Mouse (Mus musculus) thymus, adult 2 months (tissue): ENCODE results near the gene Uqcc2. TPM values are rescaled to one million over a fixed set of nuclear protein-coding genes. Genes with fewer than 3 reads are reported as not detected.
A peak's percentile ranks its signal among the peaks of the same experiment; 100 is the strongest.

Experiments used
- DNase-seq: peaks from one replicate; pipeline ENCODE4 v3.0.0; 2021
- H3K27ac ChIP-seq: fragments of 200-500 bp; 2 replicates; pipeline ENCODE4 v1.5.1; 2012; ENCODE audit warnings: low read length, control low read depth; ENCODE audit not compliant: control insufficient read depth, insufficient read depth
- H3K27me3 ChIP-seq: fragments of 200-500 bp; 2 replicates; pipeline ENCODE4 v1.6.1; 2012; ENCODE audit warnings: mild to moderate bottlenecking, low read length, moderate library complexity, mixed read lengths; ENCODE audit not compliant: control insufficient read depth, insufficient read depth
- H3K36me3 ChIP-seq: fragments of 200-500 bp; 2 replicates; pipeline ENCODE4 v1.6.1; 2012; ENCODE audit warnings: mild to moderate bottlenecking, low read length, moderate library complexity; ENCODE audit not compliant: control insufficient read depth, insufficient read depth
- H3K4me1 ChIP-seq: fragments of 200-500 bp; replicated peaks from 2 replicates; pipeline ENCODE4 v1.6.1; 2012; ENCODE audit warnings: low read length; ENCODE audit not compliant: control insufficient read depth, insufficient read depth
- H3K4me3 ChIP-seq: fragments of 200-500 bp; 2 replicates; pipeline ENCODE4 v1.5.1; 2012; ENCODE audit warnings: mild to moderate bottlenecking, low read length, control low read depth, moderate library complexity; ENCODE audit not compliant: control insufficient read depth, insufficient read depth
- CTCF ChIP-seq: fragments of 200-500 bp; IDR thresholded peaks from 2 replicates; pipeline ENCODE4 v1.5.1; 2012; ENCODE audit warnings: mild to moderate bottlenecking, control low read depth, low read length, moderate library complexity, borderline replicate concordance; ENCODE audit not compliant: control insufficient read depth, poor library complexity, insufficient read depth; ENCODE audit errors: extremely low read depth
- POLR2A ChIP-seq: fragments of 200-500 bp; IDR thresholded peaks from 2 replicates; pipeline ENCODE4 v1.6.1; 2012; ENCODE audit warnings: mild to moderate bottlenecking, low read length, control low read depth, moderate library complexity; ENCODE audit not compliant: control insufficient read depth, poor library complexity, insufficient read depth; ENCODE audit errors: extremely low read depth
- WGBS: fragments of 180-500 bp; shearing (Covaris S2); methylation state at CpG from one replicate; pipeline ENCODE4 v1.1.7; 2018; 5-methylcytosine and 5-hydroxymethylcytosine counted together
- polyA plus RNA-seq: library from polyadenylated mRNA; depleted of rRNA; stranded (reverse); fragments of >200 nt; gene quantifications from 2 replicates; pipeline ENCODE4 v1.2.3, GENCODE M21; 2012

Uqcc2 gene
- polyA plus RNA-seq, 1 experiment = 152 TPM

GRCm38 (mm10) chr17:27130246-27130645, 3.5 kb downstream of the Uqcc2 start:
- H3K27me3 ChIP-seq = no peaks in the 10 kb centered on the region
- peak; percentile 50 for DNase-seq

GRCm38 (mm10) chr17:27129819-27130218, 3.9 kb downstream of the Uqcc2 start:
- no peak overlapping the region for H3K4me3 ChIP-seq
- 94% methylated on average over 7 of the region's 7 CpGs for WGBS
- H3K27ac ChIP-seq = peak overlapping the region; percentile 18; the same call in 1 of the 2 replicates
- TF ChIP-seq POLR2A = no peak
- peaks cover 36% of the 10 kb centered on the region for H3K4me1 ChIP-seq
- no peaks in the 10 kb centered on the region for H3K36me3 ChIP-seq
- no peak for DNase-seq
- H3K27me3 ChIP-seq = no peaks in the 10 kb centered on the region

More at GRCm38 (mm10) chr17:27130246-27130645, 3.5 kb downstream of the Uqcc2 start:
- Histone ChIP-seq H3K4me1 (peaks cover 36% of the 10 kb centered on the region), H3K4me3 (no peak overlapping the region), H3K36me3 (no peaks in the 10 kb centered on the region), H3K27ac (peak overlapping the region; percentile 18)
- TF ChIP-seq POLR2A (no peak), CTCF (no peak)
- 44% methylated on average over 9 of the region's 9 CpGs for WGBS

- Histone ChIP-seq H3K4me1 (peaks cover 36% of the 10 kb centered on the region), H3K36me3 (no peaks in the 10 kb centered on the region), H3K27ac (no peak overlapping the region), H3K27me3 (no peaks in the 10 kb centered on the region), H3K4me3 (no peak overlapping the region)
- DNase-seq = no peak
- 96% methylated on average over 13 of the region's 13 CpGs for WGBS
- TF ChIP-seq CTCF (no peak), POLR2A (no peak)
Measured at GRCm38 (mm10) chr17:27129291-27129690, 4.4 kb downstream of the Uqcc2 start.

- 96% methylated on average over 5 of the region's 5 CpGs for WGBS
- Histone ChIP-seq H3K36me3 (peaks cover 4% of the 10 kb centered on the region; the same call in 1 of the 2 replicates), H3K27ac (no peak overlapping the region), H3K4me1 (peaks cover 32% of the 10 kb centered on the region), H3K4me3 (no peak overlapping the region), H3K27me3 (no peaks in the 10 kb centered on the region)
- no peak for DNase-seq
- no peak for TF ChIP-seq POLR2A
- no peak for TF ChIP-seq CTCF
Measured at GRCm38 (mm10) chr17:27128189-27128588, 5.5 kb downstream of the Uqcc2 start.

- Histone ChIP-seq H3K4me3 (no peak overlapping the region), H3K4me1 (peaks cover 24% of the 10 kb centered on the region), H3K27ac (no peak overlapping the region), H3K27me3 (no peaks in the 10 kb centered on the region), H3K36me3 (peaks cover 5% of the 10 kb centered on the region; the same call in 1 of the 2 replicates)
- DNase-seq = no peak
- TF ChIP-seq CTCF (no peak), POLR2A (no peak)
- 96% methylated on average over 10 of the region's 10 CpGs for WGBS
Measured at GRCm38 (mm10) chr17:27126974-27127373, 6.7 kb downstream of the Uqcc2 start.

- Histone ChIP-seq H3K36me3 (peaks cover 9% of the 10 kb centered on the region), H3K27me3 (no peaks in the 10 kb centered on the region), H3K4me3 (no peak overlapping the region), H3K4me1 (peaks cover 13% of the 10 kb centered on the region), H3K27ac (no peak overlapping the region)
- 95% methylated on average over 11 of the region's 11 CpGs for WGBS
- DNase-seq = no peak
- no peak for TF ChIP-seq POLR2A
- TF ChIP-seq CTCF = no peak
Measured at GRCm38 (mm10) chr17:27125669-27126202, 8.0 kb downstream of the Uqcc2 start.

GRCm38 (mm10) chr17:27125185-27125584, 8.5 kb downstream of the Uqcc2 start:
- no peak overlapping the region for H3K27ac ChIP-seq
- peaks cover 9% of the 10 kb centered on the region for H3K36me3 ChIP-seq
- H3K27me3 ChIP-seq = no peaks in the 10 kb centered on the region
- H3K4me1 ChIP-seq = peaks cover 7% of the 10 kb centered on the region
- 45% methylated on average over 12 of the region's 12 CpGs for WGBS
- peak; percentile 80 for DNase-seq
- no peak overlapping the region for H3K4me3 ChIP-seq
- peak; percentile 97 for TF ChIP-seq CTCF
- no peak for TF ChIP-seq POLR2A
